Mouse (Mus musculus) regulatory T cell (primary cell): Measurements from ENCODE around the gene Engase.

Source experiments
- in situ Hi-C: fragments of 300-600 bp; cut with MboI, MseI; formaldehyde crosslinking; loops from one replicate; pipeline ENCODE4 v1.15.1; 2025; ENCODE audit warnings: high pct_unique_total_duplicates

Gene Engase

DNA sequence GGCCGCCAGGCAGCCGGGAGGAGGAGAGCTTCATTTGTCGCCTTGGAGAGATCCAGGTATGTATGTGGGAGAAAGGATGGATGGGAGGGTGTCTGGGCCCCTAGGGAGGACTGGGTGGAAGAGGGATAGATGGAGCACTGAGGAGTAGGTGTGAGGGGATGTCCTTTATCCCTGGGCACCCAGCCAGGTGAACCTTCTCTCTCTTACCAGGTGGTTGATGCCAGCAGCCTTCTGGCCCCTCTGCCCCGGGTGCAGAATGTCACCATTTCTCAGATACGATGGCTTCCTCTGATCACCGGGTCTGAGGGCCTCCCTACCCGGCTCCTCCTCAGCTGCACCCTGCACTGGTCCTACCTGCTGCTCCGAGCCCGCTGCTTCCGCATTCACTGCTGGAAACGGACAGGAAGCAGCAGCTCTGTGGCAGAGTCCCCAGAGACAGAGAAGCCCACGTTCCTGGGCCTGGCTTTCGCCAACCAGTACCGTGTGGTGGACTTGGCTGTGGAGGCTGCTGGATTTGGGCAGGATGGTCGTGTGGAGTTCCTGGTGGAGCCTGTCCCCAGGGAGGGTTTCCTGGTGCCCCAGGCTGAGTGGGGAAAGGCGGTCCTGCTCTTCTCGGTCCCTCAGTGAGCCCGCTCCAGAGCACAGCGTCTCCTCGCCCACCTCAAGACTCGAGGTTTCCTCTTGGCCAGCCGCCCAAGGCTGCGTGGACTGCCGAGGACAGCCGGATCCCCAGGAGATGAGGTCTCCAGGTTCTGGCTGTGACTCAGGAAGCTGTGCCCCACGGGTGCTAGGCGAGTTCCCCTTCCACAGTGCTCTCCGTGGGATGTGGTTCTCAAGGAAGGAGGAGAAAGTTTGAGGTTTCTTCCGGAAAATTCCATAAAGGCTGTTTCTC, 10.5 kb downstream of the Engase start:
- in situ Hi-C loops = no loop called here

DNA sequence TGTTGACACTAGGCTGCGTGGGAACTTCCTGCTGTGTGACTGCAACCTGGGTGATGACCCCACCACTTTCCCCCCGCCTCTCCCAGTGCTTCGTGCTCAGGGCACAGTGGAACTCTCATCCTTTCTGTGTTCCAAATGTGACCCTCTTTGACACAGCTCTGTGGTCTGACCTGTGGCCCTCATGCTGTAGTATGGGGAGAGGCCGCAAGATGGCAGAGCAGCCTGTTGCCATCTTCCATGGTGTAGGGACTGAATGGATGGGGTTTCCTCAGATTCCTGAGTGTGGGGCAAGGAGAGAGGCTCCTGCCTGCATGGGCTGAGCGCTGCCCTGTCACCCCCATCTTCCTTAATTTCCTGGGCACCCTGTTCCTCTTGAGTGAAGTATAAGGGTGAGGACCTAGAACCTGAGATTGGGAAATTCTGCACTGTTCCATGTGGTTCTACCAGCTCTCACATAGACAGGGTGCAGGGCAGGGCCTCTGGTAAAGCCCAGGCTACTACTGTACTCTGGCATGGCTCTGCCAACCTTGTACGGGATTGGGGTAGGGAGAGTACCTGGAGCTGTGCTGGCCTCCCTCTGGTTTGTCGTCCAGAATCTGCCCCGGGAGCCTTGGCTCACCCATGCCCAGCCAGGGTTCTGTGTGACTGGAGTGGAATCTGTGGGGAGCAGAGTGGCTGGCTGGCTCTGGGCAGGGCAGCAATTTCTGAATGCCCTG, 11.7 kb downstream of the Engase start:
- in situ Hi-C loops = no loop called here

GRCm38 (mm10) chr11:118488907-118489270, 12.3 kb downstream of the Engase start:
- in situ Hi-C loops = no loop called here

- in situ Hi-C loops = no loop called here
These were observed 14.1 kb downstream of the Engase start for GRCm38 (mm10) chr11:118490566-118491218.

- in situ Hi-C loops = no loop called here
These were observed 14.6 kb downstream of the Engase start for GRCm38 (mm10) chr11:118491230-118491629.

GRCm38 (mm10) chr11:118493458-118493857, 16.8 kb downstream of the Engase start:
- in situ Hi-C loops = no loop called here

DNA sequence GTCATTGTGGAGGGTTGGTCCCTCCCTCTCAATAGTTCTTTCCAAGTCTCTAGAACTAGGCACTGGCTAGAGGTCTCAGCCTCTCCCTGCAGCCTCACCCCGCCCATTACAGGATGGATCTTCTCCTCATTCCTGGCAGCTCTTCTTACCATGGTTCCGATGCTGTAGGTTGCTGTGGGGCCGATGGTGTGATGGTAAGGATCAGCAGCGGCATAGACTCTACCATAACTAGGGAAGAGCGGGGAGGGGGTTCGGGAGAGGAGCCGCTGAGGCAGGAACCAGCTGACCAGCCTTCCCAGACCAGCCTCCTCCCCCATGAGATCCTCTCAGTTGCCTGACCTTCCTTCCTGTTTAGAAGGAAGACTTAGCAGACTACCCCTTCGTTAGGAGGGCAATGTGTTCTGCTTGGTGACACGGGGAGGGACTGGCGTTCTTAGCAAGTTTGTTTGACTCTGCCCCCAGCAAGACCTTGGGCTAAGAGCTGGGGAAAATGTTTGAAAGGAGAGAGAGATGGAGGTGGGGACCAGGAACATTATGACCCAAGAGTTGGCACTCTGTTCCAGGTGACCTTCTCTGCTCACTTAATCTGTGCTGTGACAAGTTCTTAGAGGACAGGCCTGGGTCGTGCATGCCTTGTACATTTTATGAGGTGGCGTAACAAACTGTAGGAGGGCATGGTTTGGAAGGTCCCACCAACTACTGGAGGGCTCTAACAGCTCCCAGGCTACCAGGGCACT, 17.5 kb downstream of the Engase start:
- in situ Hi-C loops = no loop called here

DNA sequence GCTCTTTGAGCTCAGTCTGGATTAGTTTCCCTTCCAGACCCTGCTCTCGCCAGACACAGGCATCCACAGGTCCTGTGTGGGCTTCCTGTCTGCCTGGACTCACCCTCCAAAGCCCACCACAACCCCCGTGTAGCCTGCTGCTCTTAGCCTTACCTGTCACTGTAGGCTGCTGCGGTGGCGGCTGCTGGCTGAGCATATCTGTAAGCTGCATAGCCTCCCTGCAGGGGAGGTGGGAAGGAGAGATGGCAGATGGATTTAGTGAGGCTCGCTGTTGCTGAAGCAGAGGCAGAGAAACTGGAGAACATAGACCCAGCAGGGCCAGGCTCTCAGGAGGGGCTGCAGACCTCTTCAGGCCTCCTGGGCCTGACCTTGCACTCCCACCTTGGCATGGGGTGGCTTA, 18.4 kb downstream of the Engase start:
- in situ Hi-C loops = no loop called here

GRCm38 (mm10) chr11:118496066-118496689, 19.5 kb downstream of the Engase start:
- in situ Hi-C loops = no loop called here

- in situ Hi-C loops = no loop called here
These were observed 26.4 kb downstream of the Engase start for GRCm38 (mm10) chr11:118502990-118503389.

DNA sequence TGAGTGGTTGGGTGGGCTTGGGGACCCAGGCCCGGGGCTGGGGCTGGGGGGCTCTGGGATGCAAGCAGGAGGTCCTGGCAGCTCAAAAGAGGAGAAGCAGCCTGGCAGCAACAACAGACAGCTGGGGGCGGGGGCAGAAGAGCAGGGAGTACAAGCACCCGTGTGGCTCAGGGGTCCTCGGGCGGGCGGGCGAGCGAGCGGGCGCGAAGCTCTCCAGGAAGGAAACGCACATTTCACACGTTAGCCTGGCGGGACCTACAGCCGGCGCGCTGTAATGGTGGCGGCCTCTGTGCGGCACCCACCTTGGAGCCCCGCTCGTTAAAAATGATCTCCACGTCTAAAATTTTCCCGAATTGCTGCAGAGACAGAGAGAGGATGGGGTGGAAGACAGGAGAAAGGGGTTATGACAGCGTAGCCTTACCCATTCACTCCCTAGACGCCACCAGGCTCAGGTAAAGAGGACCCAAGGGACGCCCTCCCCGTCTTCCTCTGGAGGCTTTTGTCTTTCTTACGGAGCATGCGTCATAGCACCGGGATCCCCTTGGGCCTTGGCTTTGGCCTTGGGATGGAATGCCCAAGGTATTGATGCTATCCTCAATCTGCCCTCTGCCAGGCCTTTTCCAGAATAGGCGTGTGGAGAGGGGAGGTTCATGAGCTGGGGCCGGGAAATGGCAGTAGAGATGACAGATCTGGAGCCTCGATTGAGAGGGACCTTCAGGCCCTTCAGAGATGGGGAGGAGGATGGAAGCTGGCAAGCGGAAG, 27.0 kb downstream of the Engase start:
- in situ Hi-C loops = no loop called here

- in situ Hi-C loops = no loop called here
These were observed 27.5 kb downstream of the Engase start for GRCm38 (mm10) chr11:118504180-118504454.

DNA sequence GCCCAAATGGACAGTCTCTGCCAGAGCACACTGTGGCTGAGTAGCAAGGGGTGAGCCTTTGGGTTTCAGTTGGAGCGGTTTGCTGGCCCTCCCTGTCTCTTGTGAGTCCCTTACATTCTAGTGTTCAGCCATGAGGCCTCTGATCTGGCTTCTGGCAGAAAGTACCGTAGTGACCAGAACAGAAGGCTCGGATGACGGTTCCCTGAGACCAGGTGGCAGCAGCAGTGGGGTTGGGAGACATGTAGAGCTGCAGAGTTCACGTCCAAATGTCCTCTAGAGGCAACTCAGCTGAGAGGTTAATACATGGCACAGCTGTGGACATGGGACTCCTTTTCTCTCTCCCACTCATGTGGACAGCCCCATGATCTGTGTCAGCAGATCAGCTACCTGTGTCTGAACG, 30.5 kb downstream of the Engase start:
- in situ Hi-C loops = no loop called here

- in situ Hi-C loops = no loop called here
These were observed 31.3 kb downstream of the Engase start for GRCm38 (mm10) chr11:118507904-118508303.

DNA sequence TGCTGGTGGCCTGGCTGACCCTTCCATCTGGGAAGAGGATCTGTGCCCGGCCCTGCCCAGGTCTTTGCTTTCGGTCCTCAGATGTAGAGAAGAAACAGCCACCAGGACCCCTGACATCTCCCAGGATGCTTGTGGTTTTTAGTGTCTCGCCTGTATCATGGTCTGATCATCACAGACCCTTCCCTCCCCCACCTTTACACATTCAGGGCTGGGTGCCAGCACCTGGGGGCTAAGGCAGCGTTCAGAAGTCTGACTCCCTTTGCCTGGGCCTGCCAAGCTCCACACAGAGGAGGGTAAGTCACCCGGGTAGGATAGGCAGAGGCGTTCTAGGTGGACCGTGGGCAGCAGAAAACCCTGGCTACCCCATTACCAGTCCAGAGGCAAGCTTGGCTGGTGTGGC, 31.7 kb downstream of the Engase start:
- in situ Hi-C loops = no loop called here

DNA sequence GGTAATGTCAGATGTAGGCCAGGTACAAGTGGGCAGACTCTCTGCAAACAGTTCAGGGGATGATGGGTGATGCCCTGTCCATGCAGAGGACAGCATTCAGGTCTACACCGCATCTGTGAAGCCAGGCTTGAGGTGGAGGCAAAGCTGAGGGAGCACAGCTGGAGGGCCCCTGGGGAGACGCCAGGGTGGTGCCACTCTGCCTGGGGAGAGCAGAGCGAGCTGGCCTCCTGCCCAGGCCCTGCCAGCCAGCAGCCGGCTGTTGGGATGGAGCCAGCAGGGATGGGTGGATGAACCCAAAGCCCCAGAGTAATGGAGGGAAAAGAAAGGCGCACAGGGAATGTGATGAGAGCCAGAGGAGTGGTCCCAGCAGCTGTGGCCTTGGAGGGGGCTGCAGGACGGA, 35.2 kb downstream of the Engase start:
- in situ Hi-C loops = no loop called here

- in situ Hi-C loops = no loop called here
These were observed 35.8 kb downstream of the Engase start for GRCm38 (mm10) chr11:118512257-118512910.

DNA sequence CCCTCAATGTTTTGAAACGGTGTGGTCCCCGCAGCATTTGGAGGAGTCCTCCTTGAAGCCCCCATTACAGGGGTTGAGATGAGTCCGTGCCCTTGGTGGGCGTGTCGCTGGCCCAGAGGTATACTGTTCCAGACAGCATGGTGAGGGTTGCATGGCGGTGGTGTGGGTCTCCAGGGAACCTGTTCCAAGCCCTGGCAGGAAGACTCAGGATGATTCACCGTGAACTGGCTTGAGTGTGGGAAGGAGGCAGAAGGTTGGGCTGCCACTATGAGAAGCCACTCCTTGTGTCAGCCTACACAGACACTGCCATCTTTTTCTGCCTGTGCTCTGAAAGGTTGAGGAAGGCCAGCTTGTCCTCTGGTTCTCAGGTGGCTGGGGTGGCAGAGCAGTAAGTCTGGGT, 41.3 kb downstream of the Engase start:
- in situ Hi-C loops = no loop called here

- in situ Hi-C loops = no loop called here
These were observed 42.1 kb downstream of the Engase start for GRCm38 (mm10) chr11:118518743-118519142.

DNA sequence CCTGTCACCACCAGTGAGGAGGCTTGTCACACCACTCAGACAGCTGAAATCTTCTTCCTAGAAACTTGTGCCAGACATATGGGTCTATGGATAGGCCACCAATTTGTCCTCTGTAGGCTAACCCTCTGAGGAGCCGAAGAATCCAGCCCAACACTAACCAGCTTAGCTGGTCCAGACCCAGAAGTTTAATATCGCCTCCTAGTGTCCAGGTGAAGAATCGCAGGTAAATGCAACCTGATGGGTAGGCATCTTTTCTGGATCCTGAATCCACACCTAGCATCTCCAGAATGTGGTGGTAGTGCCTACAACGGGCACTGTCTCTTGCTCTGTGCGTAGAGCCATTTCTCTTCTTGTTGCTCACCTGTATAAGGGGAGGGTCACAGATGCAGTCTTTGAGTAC, 43.6 kb downstream of the Engase start:
- in situ Hi-C loops = no loop called here
